Mouse (Mus musculus) regulatory T cell (primary cell): ENCODE data around the gene Wfdc21.

Experiments
- in situ Hi-C: fragments of 300-600 bp; cut with MboI, MseI; formaldehyde crosslinking; loops from one replicate; pipeline ENCODE4 v1.15.1; 2025; ENCODE audit warnings: high pct_unique_total_duplicates

The Wfdc21 gene

GRCm38 (mm10) chr11:83746681-83747080, at the start of gene Wfdc21:
TSS of gene Wfdc21 (plus strand) at chr11:83746940.
- in situ Hi-C loops = no loop called here

- in situ Hi-C loops = no loop called here
These were observed 43.0 kb upstream of the Wfdc21 start, which contains the start of gene Wfdc17 for GRCm38 (mm10) chr11:83703705-83704104. TSS of gene Wfdc17 (plus strand) at chr11:83703991.

- in situ Hi-C loops = no loop called here
These were observed 38.0 kb upstream of the Wfdc21 start, which contains the start of gene Wfdc18 for GRCm38 (mm10) chr11:83708715-83709114. TSS of gene Wfdc18 (plus strand) at chr11:83709015.

GRCm38 (mm10) chr11:83709683-83710082, 37.1 kb upstream of the Wfdc21 start:
- in situ Hi-C loops = no loop called here

- in situ Hi-C loops = no loop called here
These were observed 34.1 kb upstream of the Wfdc21 start for GRCm38 (mm10) chr11:83712671-83713070.

- in situ Hi-C loops = no loop called here
These were observed 32.8 kb upstream of the Wfdc21 start for GRCm38 (mm10) chr11:83713925-83714324.

- in situ Hi-C loops = no loop called here
These were observed 29.6 kb upstream of the Wfdc21 start for GRCm38 (mm10) chr11:83717042-83717665.

GRCm38 (mm10) chr11:83720766-83721165, 26.0 kb upstream of the Wfdc21 start:
- in situ Hi-C loops = no loop called here

GRCm38 (mm10) chr11:83728757-83729432, 17.8 kb upstream of the Wfdc21 start:
- in situ Hi-C loops = no loop called here

GRCm38 (mm10) chr11:83731116-83731515, 15.6 kb upstream of the Wfdc21 start:
- in situ Hi-C loops = no loop called here

- in situ Hi-C loops = no loop called here
These were observed 13.6 kb upstream of the Wfdc21 start for GRCm38 (mm10) chr11:83733071-83733640.

- in situ Hi-C loops = no loop called here
These were observed 12.5 kb upstream of the Wfdc21 start for GRCm38 (mm10) chr11:83734215-83734614.

GRCm38 (mm10) chr11:83735881-83736280, 10.9 kb upstream of the Wfdc21 start:
- in situ Hi-C loops = loop anchor here (5.0 kb wide), 1 partner anchor 184 kb away; no protein-coding TSS in a partner anchor

- in situ Hi-C loops = loop anchor here (5.0 kb wide), 1 partner anchor 185 kb away; no protein-coding TSS in a partner anchor
These were observed 9.6 kb upstream of the Wfdc21 start for GRCm38 (mm10) chr11:83737109-83737558.

- in situ Hi-C loops = loop anchor here (5.0 kb wide), 1 partner anchor 187 kb away; no protein-coding TSS in a partner anchor
These were observed 7.5 kb upstream of the Wfdc21 start for GRCm38 (mm10) chr11:83739241-83739640.

GRCm38 (mm10) chr11:83740443-83740991, 6.2 kb upstream of the Wfdc21 start:
- in situ Hi-C loops = no loop called here

GRCm38 (mm10) chr11:83741841-83742240, 4.9 kb upstream of the Wfdc21 start:
- in situ Hi-C loops = no loop called here

- in situ Hi-C loops = no loop called here
These were observed 3.9 kb upstream of the Wfdc21 start for GRCm38 (mm10) chr11:83742731-83743355.

GRCm38 (mm10) chr11:83743525-83743924, 3.2 kb upstream of the Wfdc21 start:
- in situ Hi-C loops = no loop called here

GRCm38 (mm10) chr11:83746152-83746551, 588 bp upstream of the Wfdc21 start:
- in situ Hi-C loops = no loop called here

GRCm38 (mm10) chr11:83747376-83748265, 881 bp downstream of the Wfdc21 start:
- in situ Hi-C loops = no loop called here
